Mouse (Mus musculus) neural tube, embryonic 11.5 days (tissue): ENCODE data around the gene Gmpr2. TPM values are rescaled to one million over a fixed set of nuclear protein-coding genes. Genes with fewer than 3 reads are reported as not detected.
A peak's percentile ranks its signal among the peaks of the same experiment; 100 is the strongest.

Source experiments
- ATAC-seq: fragments of 200-750 bp; cut with Nextera tagmentation; 2 replicates; pipeline ENCODE4 v1.8.0; 2017; ENCODE audit warnings: moderate number of reproducible peaks, mild to moderate bottlenecking, moderate TSS enrichment, moderate library complexity; ENCODE audit not compliant: insufficient read depth, low FRiP score, low TSS enrichment
- DNase-seq: peaks from one replicate; pipeline ENCODE4 v3.0.0-alpha.2; 2015; ENCODE audit warnings: low spot score
- H3K27ac ChIP-seq: fragments of 300-500 bp; sonication (generic); 2 replicates; pipeline ENCODE4 v1.5.1; 2014; ENCODE audit warnings: low read depth, mild to moderate bottlenecking, low read length
- H3K27me3 ChIP-seq: fragments of 300-500 bp; sonication (generic); 2 replicates; pipeline ENCODE4 v1.6.1; 2014; ENCODE audit warnings: mild to moderate bottlenecking, low read length, mixed read lengths; ENCODE audit not compliant: control insufficient read depth, insufficient read depth
- H3K36me3 ChIP-seq: fragments of 300-500 bp; sonication (generic); 2 replicates; pipeline ENCODE4 v1.6.1; 2014; ENCODE audit warnings: mild to moderate bottlenecking, low read length, moderate library complexity, mixed read lengths; ENCODE audit not compliant: control insufficient read depth, insufficient read depth
- H3K4me1 ChIP-seq: fragments of 300-500 bp; sonication (generic); 2 replicates; pipeline ENCODE4 v1.6.1; 2014; ENCODE audit warnings: low read length, mixed read lengths; ENCODE audit not compliant: control insufficient read depth, insufficient read depth
- H3K4me2 ChIP-seq: fragments of 300-500 bp; sonication (generic); 2 replicates; pipeline ENCODE4 v1.6.1; 2014; ENCODE audit warnings: low read depth, mild to moderate bottlenecking, moderate library complexity
- H3K4me3 ChIP-seq: fragments of 300-500 bp; sonication (generic); 2 replicates; pipeline ENCODE4 v1.5.1; 2014; ENCODE audit warnings: low read depth, low read length
- H3K9ac ChIP-seq: fragments of 300-500 bp; sonication (generic); 2 replicates; pipeline ENCODE4 v1.6.1; 2014; ENCODE audit warnings: mild to moderate bottlenecking, low read length
- H3K9me3 ChIP-seq: fragments of 300-500 bp; sonication (generic); 2 replicates; pipeline ENCODE4 v1.6.1; 2016; ENCODE audit warnings: low read length; ENCODE audit not compliant: control insufficient read depth
- WGBS: fragments of 180-500 bp; shearing (Covaris S2); extraction: QIAGEN DNeasy Blood & Tissue Kit; methylation state at CpG from one replicate; pipeline ENCODE4 v1.1.7; 2014; 5-methylcytosine and 5-hydroxymethylcytosine counted together
- polyA plus RNA-seq: library from polyadenylated mRNA; unstranded; fragments of >200 nt; fragmentation: Nextera tagmentation; extraction: Ambion mirVana; gene quantifications from 2 replicates; pipeline ENCODE4 v1.2.1, GENCODE M21; 2014

Gmpr2 gene
- 53.1 and 66.7 TPM in 2 replicates for polyA plus RNA-seq

DNA sequence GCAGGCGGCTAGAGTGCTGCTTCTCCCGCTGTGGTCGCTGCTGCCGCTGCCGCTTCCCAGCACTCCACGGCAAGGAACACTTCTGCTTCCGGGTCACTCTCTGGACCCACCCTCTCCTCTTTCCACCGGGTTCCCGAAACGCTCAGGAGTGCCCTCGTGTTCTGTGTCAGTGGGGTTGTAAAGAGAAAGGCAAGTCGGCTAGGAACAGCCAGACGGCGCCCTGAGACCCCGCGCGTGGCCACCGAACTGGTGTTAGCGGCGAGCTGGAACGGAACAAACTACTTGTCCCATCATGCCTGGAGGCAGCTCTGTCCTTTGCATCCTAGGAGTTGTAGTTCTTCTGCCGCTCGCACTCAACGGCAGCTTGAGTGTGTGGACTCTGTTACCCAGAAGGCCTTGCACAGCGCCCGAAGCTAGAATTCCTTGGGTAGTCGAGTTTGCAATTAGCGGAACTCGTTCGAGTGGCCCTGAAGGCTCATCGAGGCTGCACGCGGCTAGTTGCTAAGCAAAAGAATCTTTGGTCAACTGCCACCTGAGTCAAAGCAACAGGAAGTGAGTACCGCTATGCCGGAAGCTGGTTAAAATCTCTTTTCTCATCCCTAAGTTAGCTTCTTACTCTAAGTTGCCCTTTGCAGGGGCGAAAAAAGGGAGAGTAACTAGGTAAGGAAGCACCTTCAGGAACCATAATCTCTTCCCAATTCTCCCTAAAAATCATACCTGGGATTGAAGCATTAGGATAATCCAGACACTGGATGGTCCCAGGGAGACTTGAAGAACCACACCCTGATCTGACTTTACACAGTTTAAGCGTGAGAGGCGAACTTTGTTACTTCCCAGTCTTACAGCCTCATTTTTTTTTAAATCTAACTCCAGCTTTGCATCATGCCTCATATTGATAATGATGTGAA, at the start of gene Gmpr2, which contains the start of gene Nedd8:
Gene Gmpr2, plus strand, starts transcription at position 109 of the 908 bp plus-strand sequence.
Gene Nedd8, minus strand, starts transcription at position 292 of the 908 bp plus-strand sequence.
- Histone ChIP-seq H3K36me3 (no peaks in the 10 kb centered on the region), H3K9ac (peak within 1 kb of the TSS; percentile 67), H3K4me2 (peak within 1 kb of the TSS; percentile 95), H3K27me3 (no peaks in the 10 kb centered on the region), H3K4me1 (peaks cover 17% of the 10 kb centered on the region; the same call in 1 of the 2 replicates), H3K27ac (peak within 1 kb of the TSS; percentile 69), H3K4me3 (peak within 1 kb of the TSS; percentile 85), H3K9me3 (no peaks in the 10 kb centered on the region)
- peak; percentile 90 for DNase-seq
- WGBS, result under 1% methylated on average over 38 of the region's 38 CpGs
- peak; percentile 95 for ATAC-seq

- H3K4me3 ChIP-seq, result no peak overlapping the region
- no peak overlapping the region for H3K27ac ChIP-seq
- no peaks in the 10 kb centered on the region for H3K9me3 ChIP-seq
- WGBS, result 83% methylated on average over 27 of the region's 27 CpGs
- no peak overlapping the region for H3K4me2 ChIP-seq
- no peaks in the 10 kb centered on the region for H3K4me1 ChIP-seq
- ATAC-seq, result no peak
- H3K36me3 ChIP-seq, result peaks cover 29% of the 10 kb centered on the region
- DNase-seq, result no peak
- no peak overlapping the region for H3K9ac ChIP-seq
- H3K27me3 ChIP-seq, result no peaks in the 10 kb centered on the region
These were observed 43.5 kb upstream of the Gmpr2 start for GRCm38 (mm10) chr14:55628077-55628827.

DNA sequence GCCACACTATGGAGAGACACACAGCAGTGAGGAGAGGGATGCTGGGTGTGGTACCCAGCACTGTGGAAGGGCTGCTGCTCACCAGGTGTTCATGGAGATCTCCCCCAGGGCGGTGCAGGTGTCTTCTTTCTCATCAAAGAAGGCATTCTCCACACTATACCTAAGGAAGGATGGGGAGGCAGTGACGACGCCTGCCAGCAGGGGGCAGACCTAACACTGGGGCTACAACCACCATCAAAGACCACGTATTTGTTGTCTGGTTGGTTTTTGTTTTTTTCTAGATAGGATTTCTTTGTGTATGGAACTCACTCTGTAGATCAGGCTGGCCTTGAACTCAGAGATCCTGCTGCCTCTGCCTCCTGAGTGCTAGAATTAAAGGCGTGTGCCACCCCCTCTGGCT, 42.4 kb upstream of the Gmpr2 start:
- 50% methylated on average over 5 of the region's 5 CpGs for WGBS
- Histone ChIP-seq H3K4me2 (no peak overlapping the region), H3K36me3 (peaks cover 33% of the 10 kb centered on the region), H3K4me3 (no peak overlapping the region), H3K27me3 (no peaks in the 10 kb centered on the region), H3K9ac (no peak overlapping the region), H3K9me3 (no peaks in the 10 kb centered on the region), H3K27ac (no peak overlapping the region), H3K4me1 (no peaks in the 10 kb centered on the region)
- DNase-seq (no peak), ATAC-seq (no peak)

- Histone ChIP-seq H3K4me2 (peak overlapping the region; percentile 65), H3K9me3 (no peaks in the 10 kb centered on the region), H3K36me3 (peaks cover 17% of the 10 kb centered on the region), H3K9ac (peak overlapping the region; percentile 65), H3K4me1 (peaks cover 4% of the 10 kb centered on the region), H3K27me3 (no peaks in the 10 kb centered on the region), H3K4me3 (peak overlapping the region; percentile 63), H3K27ac (no peak overlapping the region)
- peak; percentile 49 for ATAC-seq
- DNase-seq, result no peak
- WGBS, result 3% methylated on average over 23 of the region's 23 CpGs
These were observed 36.7 kb upstream of the Gmpr2 start for GRCm38 (mm10) chr14:55634874-55635522.

DNA sequence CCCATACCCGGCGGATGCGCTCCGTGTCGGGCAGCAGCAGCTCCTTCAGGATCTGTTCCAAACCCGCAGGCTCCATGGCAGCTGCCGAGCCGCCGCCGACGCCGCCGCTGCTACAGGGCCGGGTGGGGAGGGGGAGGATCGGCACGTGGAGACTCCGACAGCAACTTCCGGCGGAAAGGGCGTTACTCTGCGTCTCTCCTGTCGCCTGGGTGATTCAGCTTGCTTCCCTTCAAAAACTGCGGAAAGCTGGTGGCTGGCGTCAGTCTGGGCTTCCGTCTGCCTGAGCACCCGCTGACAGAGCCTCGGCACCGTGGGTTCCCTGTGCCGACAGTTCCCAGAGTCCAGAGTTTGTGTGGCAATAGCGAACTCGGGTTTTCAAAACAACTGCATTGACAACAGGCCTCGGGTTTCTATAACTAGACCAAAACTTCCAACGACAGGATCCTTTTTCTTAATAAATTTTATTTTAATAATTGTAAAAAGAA, 36.2 kb upstream of the Gmpr2 start, which contains the start of gene Ipo4:
Gene Ipo4, minus strand, starts transcription at position 435 of the 485 bp plus-strand sequence.
- no peaks in the 10 kb centered on the region for H3K27me3 ChIP-seq
- no peak within 1 kb of the TSS for H3K27ac ChIP-seq
- peak within 1 kb of the TSS; percentile 65 for H3K9ac ChIP-seq
- H3K4me3 ChIP-seq, result peak within 1 kb of the TSS; percentile 63
- peak; percentile 75; the same call in 1 of the 2 replicates for ATAC-seq
- DNase-seq, result peak; percentile 90
- peaks cover 4% of the 10 kb centered on the region for H3K4me1 ChIP-seq
- H3K36me3 ChIP-seq, result peaks cover 13% of the 10 kb centered on the region
- WGBS, result 2% methylated on average over 26 of the region's 33 CpGs
- H3K4me2 ChIP-seq, result peak within 1 kb of the TSS; percentile 65
- H3K9me3 ChIP-seq, result no peaks in the 10 kb centered on the region

GRCm38 (mm10) chr14:55637795-55638194, 33.9 kb upstream of the Gmpr2 start, which contains the start of gene Gm49378:
Gm49378 (minus strand) TSS chr14:55637895.
- ATAC-seq (no peak), DNase-seq (no peak)
- Histone ChIP-seq H3K27ac (no peak within 1 kb of the TSS), H3K4me2 (no peak within 1 kb of the TSS), H3K36me3 (peaks cover 10% of the 10 kb centered on the region), H3K4me1 (peaks cover 10% of the 10 kb centered on the region), H3K9ac (no peak within 1 kb of the TSS), H3K27me3 (no peaks in the 10 kb centered on the region), H3K4me3 (no peak within 1 kb of the TSS), H3K9me3 (no peaks in the 10 kb centered on the region)
- WGBS, result 95% methylated on average over 9 of the region's 9 CpGs

GRCm38 (mm10) chr14:55640816-55641215, 30.9 kb upstream of the Gmpr2 start:
- 98% methylated on average over 14 of the region's 14 CpGs for whole genome bisulfite sequencing
- no peak overlapping the region for H3K9ac ChIP-seq
- ATAC-seq (no peak), DNase-seq (no peak)
- H3K4me2 ChIP-seq, result no peak overlapping the region
- H3K4me1 ChIP-seq, result peaks cover 15% of the 10 kb centered on the region
- peaks cover 3% of the 10 kb centered on the region; the same call in 1 of the 2 replicates for H3K36me3 ChIP-seq
- no peaks in the 10 kb centered on the region for H3K9me3 ChIP-seq
- no peaks in the 10 kb centered on the region for H3K27me3 ChIP-seq
- no peak overlapping the region for H3K27ac ChIP-seq
- no peak overlapping the region for H3K4me3 ChIP-seq

DNA sequence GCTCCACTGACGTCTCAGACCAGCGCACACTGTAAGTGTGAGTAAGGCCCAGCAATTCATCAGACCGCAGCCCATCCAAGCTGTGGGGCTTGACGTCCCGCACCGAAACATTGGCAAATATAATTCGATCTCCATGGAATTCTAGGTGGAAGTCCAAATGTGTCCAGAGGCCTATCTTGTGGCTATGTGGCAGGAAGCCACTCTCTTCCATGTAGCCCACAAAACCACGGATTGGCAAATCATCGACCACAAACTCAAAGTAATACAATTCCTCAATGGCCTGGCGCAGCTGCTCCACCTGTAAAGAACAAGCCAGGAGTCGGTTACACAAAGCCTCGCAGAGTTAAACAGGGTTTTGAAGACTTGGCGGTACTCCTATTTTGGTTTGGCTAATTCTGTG, 30.4 kb upstream of the Gmpr2 start:
- Histone ChIP-seq H3K9ac (no peak overlapping the region), H3K27ac (no peak overlapping the region), H3K4me2 (no peak overlapping the region), H3K27me3 (no peaks in the 10 kb centered on the region), H3K36me3 (peaks cover 3% of the 10 kb centered on the region; the same call in 1 of the 2 replicates), H3K9me3 (no peaks in the 10 kb centered on the region), H3K4me1 (peaks cover 15% of the 10 kb centered on the region), H3K4me3 (no peak overlapping the region)
- 97% methylated on average over 13 of the region's 13 CpGs for WGBS
- ATAC-seq (no peak), DNase-seq (no peak)
